Mouse (Mus musculus) CH12.LX (cell line): ENCODE measurements around the gene Dkk2. TPM values are rescaled to one million over a fixed set of nuclear protein-coding genes. Genes with fewer than 3 reads are reported as not detected.

Experiments used
- DNase-seq: peaks from one replicate; pipeline ENCODE4 v3.0.0-alpha.2; 2013; ENCODE audit errors: extremely low read depth
- H3K27ac ChIP-seq: 2 replicates; pipeline ENCODE4 v1.5.1; 2012; ENCODE audit warnings: low read depth, mild to moderate bottlenecking, control low read depth, moderate library complexity; ENCODE audit not compliant: insufficient read depth
- H3K27me3 ChIP-seq: replicated peaks from 2 replicates; pipeline ENCODE3; 2012; ENCODE audit warnings: inconsistent platforms
- H3K36me3 ChIP-seq, 2 experiments: replicated peaks in 1 of 2; 2 replicates each; pipeline versions ENCODE3 to v1.6.1; 2012; ENCODE audit warnings: inconsistent platforms in 1 of 2, low read length in 1 of 2, mild to moderate bottlenecking in 1 of 2, mixed read lengths in 1 of 2, moderate library complexity in 1 of 2; ENCODE audit not compliant: control insufficient read depth in 1 of 2, insufficient read depth in 1 of 2
- H3K4me1 ChIP-seq, 2 experiments: 2 replicates each; pipeline ENCODE4 v1.6.1; 2012; ENCODE audit warnings: inconsistent platforms in 1 of 2, moderate library complexity in 1 of 2; ENCODE audit not compliant: insufficient read depth in 2 of 2, control insufficient read depth in 1 of 2
- H3K4me2 ChIP-seq: 2 replicates; pipeline ENCODE4 v1.6.1; 2012; ENCODE audit warnings: low read depth, mild to moderate bottlenecking, control low read depth; ENCODE audit not compliant: poor library complexity, insufficient read depth, severe bottlenecking
- H3K4me3 ChIP-seq, 3 experiments: fragments of 150-350 bp in 1 of 3; sonication (generic) in 1 of 3; replicated peaks in 1 of 3; 2 replicates each; pipeline versions ENCODE3 to v1.5.1; 2011 to 2012; ENCODE audit warnings: low read depth in 2 of 3, low read length in 2 of 3, mild to moderate bottlenecking in 2 of 3, moderate library complexity in 2 of 3, control low read depth in 1 of 3, improper control_type of control experiment in 1 of 3, inconsistent platforms in 1 of 3, mixed read lengths in 1 of 3; ENCODE audit not compliant: poor library complexity in 1 of 3
- H3K79me2 ChIP-seq: replicated peaks from 2 replicates; pipeline ENCODE4 v1.6.1; 2012; ENCODE audit warnings: mild to moderate bottlenecking, moderate library complexity; ENCODE audit not compliant: control insufficient read depth, poor library complexity, insufficient read depth, severe bottlenecking; ENCODE audit errors: extremely low read depth
- H3K9ac ChIP-seq: 2 replicates; pipeline ENCODE4 v1.6.1; 2012; ENCODE audit warnings: low read depth, mild to moderate bottlenecking, control low read depth, moderate library complexity; ENCODE audit not compliant: insufficient read depth
- H3K9me3 ChIP-seq: replicated peaks from 2 replicates; pipeline ENCODE3; 2012; ENCODE audit warnings: low read length, inconsistent platforms, mixed read lengths
- BHLHE40 ChIP-seq: IDR thresholded peaks from 2 replicates; pipeline ENCODE4 v1.6.1; 2011; ENCODE audit warnings: mild to moderate bottlenecking, low read depth, low read length, improper control_type of control experiment
- CHD2 ChIP-seq: IDR thresholded peaks from 2 replicates; pipeline ENCODE4 v1.6.1; 2011; ENCODE audit warnings: low read length, improper control_type of control experiment
- CTCF ChIP-seq, 2 experiments: IDR thresholded peaks in 1 of 2; conservative IDR thresholded peaks in 1 of 2; 2 replicates each; pipeline ENCODE4 v1.5.1; 2011 to 2012; ENCODE audit warnings: low read depth in 2 of 2, low read length in 2 of 2, improper control_type of control experiment in 1 of 2, inconsistent platforms in 1 of 2, mild to moderate bottlenecking in 1 of 2, moderate library complexity in 1 of 2
- E2F4 ChIP-seq: IDR thresholded peaks from 2 replicates; pipeline ENCODE4 v1.6.1; 2011; ENCODE audit warnings: low read depth, low read length, improper control_type of control experiment; ENCODE audit not compliant: insufficient replicate concordance
- ELF1 ChIP-seq: IDR thresholded peaks from 2 replicates; pipeline ENCODE4 v1.6.1; 2014; ENCODE audit warnings: low read depth, mild to moderate bottlenecking, inconsistent platforms, low read length, improper control_type of control experiment
- HCFC1 ChIP-seq: IDR thresholded peaks from 2 replicates; pipeline ENCODE4 v1.6.1; 2012; ENCODE audit warnings: low read depth, mild to moderate bottlenecking, inconsistent platforms, low read length, improper control_type of control experiment
- IRF4 ChIP-seq: IDR thresholded peaks from 2 replicates; pipeline ENCODE4 v1.6.1; 2014; ENCODE audit warnings: low read depth, mild to moderate bottlenecking, inconsistent platforms, low read length, improper control_type of control experiment
- JUN ChIP-seq: IDR thresholded peaks from 2 replicates; pipeline ENCODE4 v1.6.1; 2011; ENCODE audit warnings: low read depth, mild to moderate bottlenecking, low read length, improper control_type of control experiment, moderate library complexity; ENCODE audit not compliant: insufficient read depth
- MAFK ChIP-seq: IDR thresholded peaks from 2 replicates; pipeline ENCODE4 v1.6.1; 2011; ENCODE audit warnings: low read length, improper control_type of control experiment; ENCODE audit not compliant: insufficient replicate concordance
- MAX ChIP-seq: IDR thresholded peaks from 2 replicates; pipeline ENCODE4 v1.6.1; 2011; ENCODE audit warnings: low read length, improper control_type of control experiment
- MEF2A ChIP-seq: IDR thresholded peaks from 2 replicates; pipeline ENCODE4 v1.6.1; 2014; ENCODE audit warnings: low read depth, mild to moderate bottlenecking, inconsistent platforms, low read length, improper control_type of control experiment, borderline replicate concordance
- MXI1 ChIP-seq: IDR thresholded peaks from 2 replicates; pipeline ENCODE4 v1.6.1; 2011; ENCODE audit warnings: mild to moderate bottlenecking, low read depth, low read length, improper control_type of control experiment
- MYC ChIP-seq: IDR thresholded peaks from 2 replicates; pipeline ENCODE4 v1.6.1; 2011; ENCODE audit warnings: low read depth, mild to moderate bottlenecking, improper control_type of control experiment, low read length
- NELFE ChIP-seq: IDR thresholded peaks from 2 replicates; pipeline ENCODE4 v1.6.1; 2011; ENCODE audit warnings: low read depth, low read length, improper control_type of control experiment
- NRF1 ChIP-seq: IDR thresholded peaks from 2 replicates; pipeline ENCODE4 v1.6.1; 2014; ENCODE audit warnings: low read depth, mild to moderate bottlenecking, inconsistent platforms, low read length, improper control_type of control experiment, moderate library complexity
- POLR2A ChIP-seq: IDR thresholded peaks from 2 replicates; pipeline ENCODE4 v1.6.1; 2011; ENCODE audit warnings: low read depth, mild to moderate bottlenecking, improper control_type of control experiment, low read length
- POLR2AphosphoS2 ChIP-seq: IDR thresholded peaks from 2 replicates; pipeline ENCODE4 v1.6.1; 2011; ENCODE audit warnings: low read depth, low read length, improper control_type of control experiment
- RAD21 ChIP-seq: IDR thresholded peaks from 2 replicates; pipeline ENCODE4 v1.6.1; 2011; ENCODE audit warnings: low read depth, mild to moderate bottlenecking, low read length, improper control_type of control experiment, moderate library complexity
- RCOR1 ChIP-seq: conservative IDR thresholded peaks from 2 replicates; pipeline ENCODE4 v1.6.1; 2012; ENCODE audit warnings: low read depth, mild to moderate bottlenecking, inconsistent platforms, low read length, improper control_type of control experiment
- SIN3A ChIP-seq: IDR thresholded peaks from 2 replicates; pipeline ENCODE4 v1.6.1; 2012; ENCODE audit warnings: low read length, improper control_type of control experiment, inconsistent platforms
- SMC3 ChIP-seq: IDR thresholded peaks from 2 replicates; pipeline ENCODE4 v1.6.1; 2011; ENCODE audit warnings: low read depth, low read length, improper control_type of control experiment
- TBP ChIP-seq: conservative IDR thresholded peaks from 2 replicates; pipeline ENCODE4 v1.6.1; 2011; ENCODE audit warnings: low read depth, low read length, improper control_type of control experiment
- TCF12 ChIP-seq: IDR thresholded peaks from 2 replicates; pipeline ENCODE4 v1.6.1; 2014; ENCODE audit warnings: low read depth, mild to moderate bottlenecking, inconsistent platforms, low read length, improper control_type of control experiment
- USF1 ChIP-seq: IDR thresholded peaks from 2 replicates; pipeline ENCODE4 v1.6.1; 2014; ENCODE audit warnings: low read depth, mild to moderate bottlenecking, inconsistent platforms, low read length, improper control_type of control experiment
- ZKSCAN1 ChIP-seq: IDR thresholded peaks from 2 replicates; pipeline ENCODE4 v1.6.1; 2012; ENCODE audit warnings: low read depth, inconsistent platforms, low read length, improper control_type of control experiment, borderline replicate concordance
- ZMIZ1 ChIP-seq: IDR thresholded peaks from 2 replicates; pipeline ENCODE4 v1.6.1; 2012; ENCODE audit warnings: low read depth, mild to moderate bottlenecking, inconsistent platforms, low read length, improper control_type of control experiment
- dilution Hi-C: fragments of 300-500 bp; cut with MboI; formaldehyde crosslinking; loops from 2 replicates; pipeline ENCODE4 v1.14.3; 2020; ENCODE audit warnings: low sequenced_read_pairs; ENCODE audit not compliant: extremely low pct_unique_long_range_greater_than_20kb, extremely low pct_ligation_motif_present
- in situ Hi-C: fragments of 300-500 bp; cut with MboI; formaldehyde crosslinking; loops from 3 replicates; pipeline ENCODE4 v1.14.3; 2019; ENCODE audit warnings: low sequenced_read_pairs, low pct_ligation_motif_present, low pct_unique_long_range_greater_than_20kb, mixed read lengths
- polyA plus RNA-seq: library from polyadenylated mRNA; unstranded; fragments of >175 nt; gene quantifications from 2 replicates; pipeline ENCODE4 v1.2.1, GENCODE M21; 2012; ENCODE audit warnings: low read depth; ENCODE audit not compliant: insufficient read length
- total RNA-seq, 2 experiments: library from RNA; depleted of rRNA; stranded (reverse); fragments of 300-350 nt in 1 of 2; fragments of >200 nt in 1 of 2; gene quantifications; 2 replicates each; pipeline ENCODE4 v1.2.3; 2012 to 2014

Dkk2 gene
- total and polyA plus RNA-seq, 3 experiments: not detected

DNA sequence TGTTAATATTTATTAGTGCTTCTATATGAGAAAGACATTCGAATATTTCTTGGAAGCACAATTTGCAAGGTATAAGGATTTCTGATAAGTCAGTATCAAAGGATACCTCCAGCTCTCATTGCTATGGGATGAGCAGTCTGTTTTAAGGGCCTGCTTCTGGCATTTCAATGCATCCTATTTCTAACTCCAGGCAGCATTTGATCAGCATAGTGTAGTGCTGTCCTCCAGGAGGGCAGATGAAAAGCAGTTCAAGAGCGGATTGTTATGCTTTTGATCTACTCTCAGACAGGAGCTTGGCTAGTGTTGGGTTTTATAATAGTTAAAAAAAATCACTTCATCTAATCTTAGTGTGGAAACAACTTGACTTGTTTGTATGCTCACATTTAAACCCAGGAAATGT, 73.7 kb downstream of the Dkk2 start:
- Histone ChIP-seq H3K79me2 (no peaks in the 10 kb centered on the region), H3K36me3 (no peaks in the 10 kb centered on the region), H3K4me2 (no peak overlapping the region), H3K27ac (no peak overlapping the region), H3K9ac (no peak overlapping the region), H3K9me3 (no peaks in the 10 kb centered on the region), H3K27me3 (no peaks in the 10 kb centered on the region), H3K4me1 (no peaks in the 10 kb centered on the region), H3K4me3 (no peak overlapping the region)
- dilution Hi-C loops: no loop called here
- no peak for TF ChIP-seq NELFE
- no peak for TF ChIP-seq BHLHE40
- no peak for TF ChIP-seq TBP
- TF ChIP-seq E2F4: no peak
- TF ChIP-seq NRF1: no peak
- no peak for TF ChIP-seq JUN
- TF ChIP-seq MYC: no peak
- TF ChIP-seq SMC3: no peak
- no peak for TF ChIP-seq MAFK
- no peak for TF ChIP-seq MAX
- no peak for TF ChIP-seq ELF1
- no peak for TF ChIP-seq SIN3A
- no peak for TF ChIP-seq MEF2A
- no peak for TF ChIP-seq USF1
- in situ Hi-C loops: no loop called here
- DNase-seq: no peak

DNA sequence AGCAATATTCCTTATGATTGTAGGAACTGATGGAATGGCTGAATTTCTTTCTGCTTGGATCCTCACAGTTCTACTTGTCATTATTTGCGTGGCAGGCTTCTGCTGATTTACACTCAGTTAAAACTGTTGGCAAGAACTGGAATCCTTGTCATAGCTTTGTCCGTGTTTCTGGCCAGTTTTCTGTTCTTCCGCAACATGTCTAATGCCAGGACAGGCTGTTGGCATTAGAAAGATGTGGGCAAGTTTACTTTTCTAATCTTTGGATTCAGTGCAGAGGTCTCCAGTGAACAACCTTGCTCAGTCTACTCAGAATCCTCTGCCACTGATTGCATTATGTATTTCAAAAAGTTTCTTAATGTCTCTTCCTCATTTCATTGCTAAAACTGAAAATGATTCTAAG, 83.8 kb downstream of the Dkk2 start:
- Histone ChIP-seq H3K4me1 (no peaks in the 10 kb centered on the region), H3K4me3 (no peak overlapping the region), H3K79me2 (no peaks in the 10 kb centered on the region), H3K4me2 (no peak overlapping the region), H3K27ac (no peak overlapping the region)
- in situ Hi-C loops: no loop called here
- dilution Hi-C loops: no loop called here
- no peak for DNase-seq
- no peak for TF ChIP-seq RAD21
- TF ChIP-seq RCOR1: no peak
- TF ChIP-seq JUN: no peak
- TF ChIP-seq CHD2: no peak
- TF ChIP-seq NELFE: no peak
- no peak for TF ChIP-seq MXI1
- TF ChIP-seq NRF1: no peak
- TF ChIP-seq MEF2A: no peak
- no peak for TF ChIP-seq ZMIZ1
- TF ChIP-seq TBP: no peak
- no peak for TF ChIP-seq HCFC1
- TF ChIP-seq CTCF (conservative IDR thresholded peaks at IDR 0.05 in 1 of 2, IDR thresholded peaks at IDR 0.05 in 1 of 2; ENCODE audit: low read depth in 2 of 2, low read length in 2 of 2): no peak
- no peak for TF ChIP-seq POLR2AphosphoS2
- no peak for TF ChIP-seq SIN3A
- TF ChIP-seq IRF4: no peak
- no peak for TF ChIP-seq TCF12
- no peak for TF ChIP-seq POLR2A
- TF ChIP-seq ZKSCAN1: no peak
- TF ChIP-seq MYC: no peak
- TF ChIP-seq, all 38 proteins: peak for 0
- H3K27me3 ChIP-seq: no peaks in the 10 kb centered on the region
- H3K9me3 ChIP-seq: no peaks in the 10 kb centered on the region
- no peaks in the 10 kb centered on the region for H3K36me3 ChIP-seq
- H3K9ac ChIP-seq: no peak overlapping the region
